Mouse (Mus musculus) hindbrain, embryonic 13.5 days (tissue): Measurements from ENCODE around the gene Dram2. TPM values are rescaled to one million over a fixed set of nuclear protein-coding genes. Genes with fewer than 3 reads are reported as not detected.
"Not testable (repeated sequence)": the region's sequence is repeated elsewhere in the genome, so short reads cannot be mapped to it uniquely, and the experiment has no call there.

Experiments used
- ATAC-seq: fragments of 200-750 bp; cut with Nextera tagmentation; 2 replicates; pipeline ENCODE4 v1.8.0; 2017; ENCODE audit warnings: moderate TSS enrichment; ENCODE audit not compliant: low FRiP score
- H3K27ac ChIP-seq: fragments of 300-500 bp; sonication (generic); 2 replicates; pipeline ENCODE4 v1.5.1; 2015; ENCODE audit warnings: inconsistent platforms, mild to moderate bottlenecking, moderate library complexity
- H3K27me3 ChIP-seq: fragments of 300-500 bp; sonication (generic); 2 replicates; pipeline ENCODE4 v1.6.1; 2015; ENCODE audit warnings: mild to moderate bottlenecking, inconsistent platforms
- H3K36me3 ChIP-seq: fragments of 300-500 bp; sonication (generic); 2 replicates; pipeline ENCODE4 v1.6.1; 2015; ENCODE audit warnings: mild to moderate bottlenecking, inconsistent platforms
- H3K4me1 ChIP-seq: fragments of 300-500 bp; sonication (generic); replicated peaks from 2 replicates; pipeline ENCODE4 v1.6.1; 2015; ENCODE audit warnings: inconsistent platforms
- H3K4me2 ChIP-seq: fragments of 300-500 bp; sonication (generic); 2 replicates; pipeline ENCODE4 v1.6.1; 2015; ENCODE audit warnings: inconsistent platforms, mild to moderate bottlenecking, moderate library complexity
- H3K4me3 ChIP-seq: fragments of 300-500 bp; sonication (generic); 2 replicates; pipeline ENCODE4 v1.5.1; 2015; ENCODE audit warnings: mild to moderate bottlenecking, inconsistent platforms
- H3K9ac ChIP-seq: fragments of 300-500 bp; sonication (generic); 2 replicates; pipeline ENCODE4 v1.6.1; 2015; ENCODE audit warnings: mild to moderate bottlenecking, inconsistent platforms
- H3K9me3 ChIP-seq: fragments of 300-500 bp; sonication (generic); 2 replicates; pipeline ENCODE4 v1.6.1; 2016; ENCODE audit warnings: inconsistent platforms
- WGBS: fragments of 180-500 bp; shearing (Covaris S2); methylation state at CpG from one replicate; pipeline ENCODE4 v1.1.7; 2015; 5-methylcytosine and 5-hydroxymethylcytosine counted together
- polyA plus RNA-seq: library from polyadenylated mRNA; unstranded; fragments of >200 nt; fragmentation: Nextera tagmentation; extraction: Ambion mirVana; gene quantifications from 2 replicates; pipeline ENCODE4 v1.2.1, GENCODE M21; 2015

The Dram2 gene
- polyA plus RNA-seq, 1 experiment from 2014 or later, result 57.9 TPM

DNA sequence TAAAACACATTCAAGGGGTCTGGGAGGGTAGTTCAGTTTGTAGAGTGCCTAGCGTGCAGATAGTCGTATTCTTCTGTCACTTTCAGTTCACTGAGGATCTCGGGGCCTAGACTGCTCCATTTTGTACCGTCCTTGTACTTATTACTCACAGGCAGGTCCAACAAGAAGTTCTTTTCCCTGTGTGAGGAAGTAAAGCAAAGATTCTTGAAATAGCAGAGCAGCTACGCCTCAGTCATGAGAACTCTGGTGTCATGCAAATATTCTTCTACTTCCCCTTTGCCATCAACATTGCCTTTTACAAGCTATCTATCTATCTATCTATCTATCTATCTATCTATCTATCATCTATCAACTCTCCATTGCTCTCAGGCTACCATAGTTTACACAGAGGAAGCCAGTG, 5.8 kb downstream of the Dram2 start:
- Histone ChIP-seq H3K9me3 (no peaks in the 10 kb centered on the region), H3K4me2 (no peak overlapping the region), H3K27me3 (no peaks in the 10 kb centered on the region), H3K4me3 (no peak overlapping the region), H3K4me1 (peaks cover 17% of the 10 kb centered on the region), H3K36me3 (peaks cover 37% of the 10 kb centered on the region), H3K27ac (no peak overlapping the region), H3K9ac (no peak overlapping the region)
- ATAC-seq, result no peak
- WGBS, result 95% methylated on average over 5 of the region's 5 CpGs

DNA sequence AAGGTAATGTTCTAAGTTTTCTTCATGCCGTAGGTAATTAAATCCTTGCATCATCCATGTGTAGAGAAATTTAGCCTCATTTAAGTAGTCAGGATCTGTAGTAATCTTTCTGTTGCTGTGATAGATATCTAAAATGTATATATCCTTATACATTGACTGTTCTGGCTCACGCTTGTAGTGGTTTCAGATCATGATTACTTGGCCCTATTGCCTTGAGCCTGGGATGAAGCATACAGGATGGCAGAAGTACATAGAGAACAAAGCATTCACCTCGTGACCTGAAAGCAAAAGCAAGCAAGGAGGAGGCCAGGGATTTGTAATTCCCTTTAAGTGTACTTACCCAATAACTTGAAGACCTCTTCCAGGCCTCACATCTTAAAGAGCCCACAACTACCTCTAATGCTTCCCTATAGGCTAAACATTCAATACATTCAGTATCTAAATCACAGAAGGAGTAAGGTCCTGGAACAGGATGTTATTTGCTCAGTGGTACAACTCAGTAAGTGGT, 8.2 kb downstream of the Dram2 start:
- H3K9ac ChIP-seq, result no peak overlapping the region
- WGBS, result 91% methylated on average over 3 of the region's 3 CpGs
- ATAC-seq, result no peak

DNA sequence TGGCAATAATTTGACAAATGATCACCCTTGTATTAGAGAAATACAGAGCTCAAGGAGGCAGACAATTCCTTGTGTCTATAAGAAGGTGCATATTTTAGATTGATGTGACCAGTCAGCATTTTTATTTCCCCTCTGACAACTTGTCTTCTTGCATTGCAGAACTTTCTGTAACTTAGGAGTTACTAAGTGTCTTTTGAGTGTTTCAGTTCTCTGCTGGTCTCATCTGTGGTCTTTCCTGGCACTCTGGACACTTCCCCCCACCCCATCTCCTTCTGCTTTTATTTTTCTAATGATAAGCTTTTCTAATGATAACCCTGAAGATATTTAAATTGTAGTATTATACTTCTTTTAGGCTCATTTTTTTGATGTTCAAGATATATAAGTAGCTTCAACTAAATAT, 10.7 kb downstream of the Dram2 start:
- Histone ChIP-seq H3K4me1 (no peaks in the 10 kb centered on the region), H3K27me3 (no peaks in the 10 kb centered on the region), H3K9ac (no peak overlapping the region), H3K27ac (no peak overlapping the region), H3K9me3 (no peaks in the 10 kb centered on the region), H3K4me3 (no peak overlapping the region), H3K36me3 (peaks cover 48% of the 10 kb centered on the region), H3K4me2 (no peak overlapping the region)
- ATAC-seq, result no peak

More for the DNA sequence above, 8.2 kb downstream of the Dram2 start:
- no peak overlapping the region for H3K27ac ChIP-seq
- peaks cover 2% of the 10 kb centered on the region for H3K4me1 ChIP-seq
- no peaks in the 10 kb centered on the region for H3K9me3 ChIP-seq
- H3K36me3 ChIP-seq, result peaks cover 45% of the 10 kb centered on the region
- no peak overlapping the region for H3K4me2 ChIP-seq
- no peaks in the 10 kb centered on the region for H3K27me3 ChIP-seq
- H3K4me3 ChIP-seq, result no peak overlapping the region

DNA sequence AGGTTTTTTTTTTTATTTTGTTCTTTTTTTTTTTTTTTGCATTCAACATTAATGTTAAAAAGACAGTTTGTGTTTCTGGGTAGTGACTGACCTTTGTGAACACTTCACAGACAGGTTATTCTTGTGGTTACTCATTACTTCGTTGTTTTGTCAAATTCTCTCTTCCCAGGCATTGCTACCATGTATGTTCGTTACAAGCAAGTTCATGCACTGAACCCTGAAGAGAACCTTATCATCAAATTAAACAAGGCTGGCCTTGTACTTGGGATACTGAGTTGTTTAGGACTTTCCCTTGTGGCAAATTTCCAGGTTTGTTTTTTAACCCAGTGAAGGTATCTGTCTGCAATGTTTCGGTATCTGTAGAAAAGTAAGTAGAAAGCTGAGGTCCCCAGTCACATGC, 18.3 kb downstream of the Dram2 start:
- H3K27me3 ChIP-seq, result no peaks in the 10 kb centered on the region
- H3K4me1 ChIP-seq, result no peaks in the 10 kb centered on the region
- WGBS, result 96% methylated on average over 3 of the region's 3 CpGs
- no peak overlapping the region for H3K4me2 ChIP-seq
- no peak overlapping the region for H3K27ac ChIP-seq
- H3K9me3 ChIP-seq, result no peaks in the 10 kb centered on the region
- H3K4me3 ChIP-seq, result no peak overlapping the region
- no peak overlapping the region for H3K9ac ChIP-seq
- peaks cover 26% of the 10 kb centered on the region for H3K36me3 ChIP-seq
- ATAC-seq, result no peak

DNA sequence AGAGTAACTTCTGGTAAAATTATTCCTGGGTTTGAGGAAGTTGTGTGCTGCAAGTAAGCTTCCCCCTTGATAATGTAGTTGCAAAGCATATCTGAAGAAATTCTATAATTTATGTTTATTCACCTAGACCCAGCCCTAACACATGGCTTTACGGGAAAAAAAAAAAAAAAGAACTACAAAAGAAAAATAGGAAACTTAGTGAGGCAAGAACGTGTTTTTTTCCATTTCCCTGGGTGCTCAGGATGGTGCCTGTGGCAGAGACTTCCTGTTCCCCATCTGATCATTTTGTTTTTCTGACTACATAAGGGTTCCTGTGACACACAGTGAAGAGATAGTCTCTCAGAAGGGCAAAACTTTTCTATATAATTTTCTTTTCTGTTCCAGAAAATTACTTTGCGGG, 25.6 kb downstream of the Dram2 start:
- 84% methylated on average over 3 of the region's 3 CpGs for WGBS
- no peak for ATAC-seq
- Histone ChIP-seq H3K4me1 (no peaks in the 10 kb centered on the region), H3K4me2 (no peak overlapping the region), H3K9me3 (no peaks in the 10 kb centered on the region), H3K27me3 (no peaks in the 10 kb centered on the region), H3K9ac (no peak overlapping the region), H3K4me3 (no peak overlapping the region), H3K36me3 (peaks cover 18% of the 10 kb centered on the region), H3K27ac (no peak overlapping the region)

DNA sequence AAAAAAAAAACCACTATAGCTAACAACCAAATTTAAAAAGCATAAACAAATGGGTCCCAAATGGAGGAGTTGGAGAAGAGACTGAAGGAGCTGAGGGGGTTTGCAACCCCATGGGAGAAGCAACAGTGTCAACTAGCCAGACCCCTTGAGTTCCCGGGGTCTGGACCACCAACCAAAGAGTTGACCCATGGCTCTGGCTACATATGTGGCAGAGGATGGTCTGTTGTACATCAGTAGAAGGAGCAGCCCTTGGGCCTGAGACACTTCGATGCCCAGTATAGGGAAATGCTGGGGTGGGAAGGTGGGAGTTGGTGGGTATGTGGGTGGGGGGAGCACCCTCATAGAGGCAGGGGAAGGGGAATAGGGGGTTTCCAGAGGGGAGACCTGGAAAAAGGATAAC, 31.7 kb downstream of the Dram2 start:
- Histone ChIP-seq H3K9ac (no peak overlapping the region), H3K27ac (no peak overlapping the region), H3K4me1 (no peaks in the 10 kb centered on the region), H3K4me2 (no peak overlapping the region), H3K4me3 (no peak overlapping the region), H3K27me3 (no peaks in the 10 kb centered on the region), H3K36me3 (peaks cover 3% of the 10 kb centered on the region; the same call in 1 of the 2 replicates), H3K9me3 (no peaks in the 10 kb centered on the region)
- ATAC-seq, result no peak
- 97% methylated on average over 2 of the region's 2 CpGs for WGBS

DNA sequence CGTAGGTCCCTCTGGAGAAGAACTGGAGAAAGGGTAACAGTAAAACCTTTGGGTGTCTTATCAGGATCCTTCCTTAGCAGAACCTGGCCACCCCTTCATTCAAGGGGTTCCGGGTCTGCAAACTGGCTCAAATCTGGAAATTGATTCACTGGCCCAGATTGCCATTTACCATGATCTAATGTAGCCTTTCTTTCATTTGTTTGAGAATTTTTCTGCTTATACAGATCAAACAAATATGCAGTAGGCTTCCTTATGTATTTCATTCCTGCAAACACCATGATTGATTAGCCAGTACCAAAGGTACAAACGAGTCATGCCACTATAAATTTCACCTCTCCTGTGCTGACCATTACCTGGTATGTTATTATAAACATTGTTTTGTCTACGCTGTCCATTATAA, 46.0 kb downstream of the Dram2 start:
- H3K4me1 ChIP-seq, H3K27me3 ChIP-seq, H3K27ac ChIP-seq, H3K4me2 ChIP-seq, ATAC-seq, H3K9ac ChIP-seq, H3K9me3 ChIP-seq, H3K4me3 ChIP-seq, H3K36me3 ChIP-seq: not testable (repeated sequence)
- WGBS, result 91% methylated on average over 4 of the region's 4 CpGs

DNA sequence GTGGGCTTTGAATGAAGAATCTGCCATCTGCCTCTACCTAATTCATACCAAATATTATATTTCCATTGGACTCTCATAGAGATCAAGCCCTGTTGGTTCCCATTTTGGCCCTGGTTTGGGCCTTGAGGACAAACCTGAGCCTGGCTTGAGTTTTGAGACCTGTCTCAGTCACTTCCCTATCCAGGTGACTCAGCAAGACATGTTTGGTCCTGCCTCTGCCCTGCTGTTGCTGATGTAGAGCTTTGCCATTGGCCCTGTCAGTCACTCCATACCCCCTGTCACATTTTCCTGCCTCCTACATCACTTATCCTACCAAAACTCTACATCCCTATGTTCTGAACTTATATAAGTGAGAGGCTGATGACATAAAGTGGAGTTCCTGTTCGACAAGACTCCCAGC, 70.5 kb downstream of the Dram2 start:
- Histone ChIP-seq H3K4me2 (no peak overlapping the region), H3K9ac (no peak overlapping the region), H3K9me3 (no peaks in the 10 kb centered on the region), H3K27me3 (no peaks in the 10 kb centered on the region), H3K27ac (no peak overlapping the region), H3K4me1 (no peaks in the 10 kb centered on the region), H3K4me3 (no peak overlapping the region), H3K36me3 (no peaks in the 10 kb centered on the region)
- WGBS, result 97% methylated on average over 1 of the region's 1 CpGs
- no peak for ATAC-seq

Other genes with a start within 250 kb of the Dram2 start
- not detected in 2 replicates for gene Chil6, start 141.6 kb upstream of the Dram2 start, polyA plus RNA-seq
- 0.17 and 0.57 TPM in 2 replicates for gene Dennd2d, start 65.4 kb upstream of the Dram2 start, polyA plus RNA-seq
- gene Cept1, start within 50 bp of the Dram2 start, polyA plus RNA-seq, result 39.1 and 43.5 TPM in 2 replicates
- gene Lrif1, start 137.2 kb downstream of the Dram2 start, polyA plus RNA-seq, result 20.8 and 24.8 TPM in 2 replicates
- 5.5 TPM in 2 replicates for gene Cd53, start 242.4 kb downstream of the Dram2 start, polyA plus RNA-seq